Mouse (Mus musculus): ENCODE measurements around the gene Arnt2. TPM values are rescaled to one million over a fixed set of nuclear protein-coding genes. Genes with fewer than 3 reads are reported as not detected.
A peak's percentile ranks its signal among the peaks of the same experiment; 100 is the strongest.

The Arnt2 gene
- total RNA-seq (2014; rRNA removed) = 126 and 128 TPM in 2 replicates
- polyA plus RNA-seq (2015; fragmentation: Nextera tagmentation; extraction: Ambion mirVana) = 39.8 and 44.6 TPM in 2 replicates

- peak; percentile 39 for TF ChIP-seq CTCF (IDR thresholded peaks at IDR 0.05; ENCODE audit: low read depth)
- WGBS = under 1% methylated on average over 50 of the region's 69 CpGs
- Histone ChIP-seq H3K9me3 (ENCODE audit: low read length) (no peaks in the 10 kb centered on the region), H3K27ac (peak within 1 kb of the TSS; percentile 96), H3K9ac (replicated peaks; ENCODE audit: low read length) (peak within 1 kb of the TSS; percentile 90), H3K36me3 (ENCODE audit: insufficient read depth, low read length) (no peaks in the 10 kb centered on the region), H3K4me1 (ENCODE audit: insufficient read depth, low read length) (peaks cover 20% of the 10 kb centered on the region), H3K4me3 (ENCODE audit: low read length) (peak within 1 kb of the TSS; percentile 72), H3K4me2 (ENCODE audit: low read depth, low read length) (peak within 1 kb of the TSS; percentile 81), H3K27me3 (ENCODE audit: insufficient read depth, low read length) (no peaks in the 10 kb centered on the region)
- peak; percentile 87 for DNase-seq (ENCODE audit: low spot score)
- peak; percentile 92 for ATAC-seq
Observed at GRCm38 (mm10) chr7:84409896-84410521, at the start of gene Arnt2. TSS of gene Arnt2 (minus strand) at chr7:84410176.

GRCm38 (mm10) chr7:84451681-84452080, 41.7 kb upstream of the Arnt2 start:
- Histone ChIP-seq H3K9me3 (ENCODE audit: low read length) (no peaks in the 10 kb centered on the region), H3K36me3 (ENCODE audit: insufficient read depth, low read length) (no peaks in the 10 kb centered on the region), H3K4me1 (ENCODE audit: insufficient read depth, low read length) (no peaks in the 10 kb centered on the region), H3K27me3 (ENCODE audit: insufficient read depth, low read length) (no peaks in the 10 kb centered on the region), H3K27ac (no peak overlapping the region), H3K4me3 (ENCODE audit: low read length) (no peak overlapping the region), H3K4me2 (ENCODE audit: low read depth, low read length) (no peak overlapping the region), H3K9ac (replicated peaks; ENCODE audit: low read length) (no peak overlapping the region)
- no peak for TF ChIP-seq CTCF (IDR thresholded peaks at IDR 0.05; ENCODE audit: low read depth)
- DNase-seq (ENCODE audit: low spot score) = no peak
- no peak for ATAC-seq

GRCm38 (mm10) chr7:84449066-84449465, 39.1 kb upstream of the Arnt2 start:
- DNase-seq (ENCODE audit: low spot score) = peak; percentile 81
- Histone ChIP-seq H3K4me3 (ENCODE audit: low read length) (no peak overlapping the region), H3K4me2 (ENCODE audit: low read depth, low read length) (no peak overlapping the region), H3K4me1 (ENCODE audit: insufficient read depth, low read length) (0 out of 2 replicates have a peak, but pooled peaks cover 5% of the 10 kb centered on the region), H3K27me3 (ENCODE audit: insufficient read depth, low read length) (no peaks in the 10 kb centered on the region), H3K36me3 (ENCODE audit: insufficient read depth, low read length) (no peaks in the 10 kb centered on the region), H3K27ac (peak overlapping the region; percentile 32; the same call in 1 of the 2 replicates), H3K9ac (replicated peaks; ENCODE audit: low read length) (no peak overlapping the region), H3K9me3 (ENCODE audit: low read length) (no peaks in the 10 kb centered on the region)
- ATAC-seq = peak; percentile 90
- WGBS = 15% methylated on average over 2 of the region's 2 CpGs
- peak; percentile 12; the same call in 1 of the 2 replicates for TF ChIP-seq CTCF (IDR thresholded peaks at IDR 0.05; ENCODE audit: low read depth)

GRCm38 (mm10) chr7:84448512-84448911, 38.5 kb upstream of the Arnt2 start:
- no peak overlapping the region for H3K4me3 ChIP-seq (ENCODE audit: low read length)
- ATAC-seq = no peak
- H3K27me3 ChIP-seq (ENCODE audit: insufficient read depth, low read length) = no peaks in the 10 kb centered on the region
- no peaks in the 10 kb centered on the region for H3K36me3 ChIP-seq (ENCODE audit: insufficient read depth, low read length)
- no peak overlapping the region for H3K27ac ChIP-seq
- no peak overlapping the region for H3K9ac ChIP-seq (replicated peaks; ENCODE audit: low read length)
- H3K4me2 ChIP-seq (ENCODE audit: low read depth, low read length) = no peak overlapping the region
- no peaks in the 10 kb centered on the region for H3K9me3 ChIP-seq (ENCODE audit: low read length)
- no peak for TF ChIP-seq CTCF (IDR thresholded peaks at IDR 0.05; ENCODE audit: low read depth)
- DNase-seq (ENCODE audit: low spot score) = no peak
- 0 out of 2 replicates have a peak, but pooled peaks cover 5% of the 10 kb centered on the region for H3K4me1 ChIP-seq (ENCODE audit: insufficient read depth, low read length)

- Histone ChIP-seq H3K4me2 (ENCODE audit: low read depth, low read length) (no peak overlapping the region), H3K27me3 (ENCODE audit: insufficient read depth, low read length) (no peaks in the 10 kb centered on the region), H3K4me3 (ENCODE audit: low read length) (no peak overlapping the region), H3K9me3 (ENCODE audit: low read length) (no peaks in the 10 kb centered on the region), H3K9ac (replicated peaks; ENCODE audit: low read length) (no peak overlapping the region), H3K36me3 (ENCODE audit: insufficient read depth, low read length) (no peaks in the 10 kb centered on the region), H3K4me1 (ENCODE audit: insufficient read depth, low read length) (0 out of 2 replicates have a peak, but pooled peaks cover 5% of the 10 kb centered on the region), H3K27ac (no peak overlapping the region)
- ATAC-seq = no peak
- DNase-seq (ENCODE audit: low spot score) = no peak
- 69% methylated on average over 5 of the region's 5 CpGs for WGBS
- TF ChIP-seq CTCF (IDR thresholded peaks at IDR 0.05; ENCODE audit: low read depth) = no peak
Observed at GRCm38 (mm10) chr7:84447740-84448435, 37.9 kb upstream of the Arnt2 start.

GRCm38 (mm10) chr7:84447060-84447459, 37.1 kb upstream of the Arnt2 start:
- Histone ChIP-seq H3K27me3 (ENCODE audit: insufficient read depth, low read length) (no peaks in the 10 kb centered on the region), H3K4me2 (ENCODE audit: low read depth, low read length) (no peak overlapping the region), H3K4me1 (ENCODE audit: insufficient read depth, low read length) (0 out of 2 replicates have a peak, but pooled peaks cover 5% of the 10 kb centered on the region), H3K9ac (replicated peaks; ENCODE audit: low read length) (no peak overlapping the region), H3K4me3 (ENCODE audit: low read length) (no peak overlapping the region), H3K27ac (no peak overlapping the region), H3K9me3 (ENCODE audit: low read length) (no peaks in the 10 kb centered on the region), H3K36me3 (ENCODE audit: insufficient read depth, low read length) (no peaks in the 10 kb centered on the region)
- 20% methylated on average over 4 of the region's 4 CpGs for WGBS
- DNase-seq (ENCODE audit: low spot score) = peak; percentile 91
- peak; percentile 98 for TF ChIP-seq CTCF (IDR thresholded peaks at IDR 0.05; ENCODE audit: low read depth)
- ATAC-seq = 0 out of 2 replicates have a peak, but pooled peaks have one; percentile 38

Data from hindbrain, postnatal 0 days (tissue).